Mouse (Mus musculus) liver, embryonic 14.5 days (tissue): ENCODE measurements around the gene Nipsnap1.

Experiments used
- CTCF ChIP-seq: IDR thresholded peaks from 2 replicates; pipeline ENCODE4 v1.5.1; 2016; ENCODE audit warnings: antibody characterized with exemption, low read depth, control low read depth
- EP300 ChIP-seq: IDR thresholded peaks from 2 replicates; pipeline ENCODE4 v1.6.1; 2016; ENCODE audit warnings: antibody characterized with exemption, low read depth

DNA sequence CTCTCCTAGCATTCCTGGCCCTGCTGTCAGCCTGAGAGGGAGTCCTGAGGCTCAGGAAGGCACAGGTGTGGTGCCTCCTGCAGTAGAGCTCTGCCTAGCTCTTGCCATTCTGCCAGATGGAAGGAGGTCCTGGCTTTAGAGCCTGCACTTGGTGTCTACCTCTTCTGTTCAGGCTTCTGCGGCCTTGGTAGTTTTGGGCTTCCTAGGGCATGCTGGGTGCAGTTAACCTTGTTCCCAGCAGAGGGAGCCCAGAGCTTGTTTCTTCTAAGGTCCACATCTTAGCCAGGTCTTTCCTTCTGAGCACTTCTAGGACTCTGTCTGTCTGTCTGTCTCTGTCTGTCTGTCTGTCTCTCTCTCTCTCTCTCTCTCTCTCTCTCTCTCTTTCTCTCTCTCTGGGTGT, 42.3 kb downstream of the Nipsnap1 start:
- TF ChIP-seq CTCF (peak; percentile 86), EP300 (no peak)
